Mouse (Mus musculus): ENCODE measurements around the gene Abhd11. TPM values are rescaled to one million over a fixed set of nuclear protein-coding genes. Genes with fewer than 3 reads are reported as not detected.

The Abhd11 gene
- polyA plus RNA-seq, 2 experiments, result 25.1 to 27.0 TPM

DNA sequence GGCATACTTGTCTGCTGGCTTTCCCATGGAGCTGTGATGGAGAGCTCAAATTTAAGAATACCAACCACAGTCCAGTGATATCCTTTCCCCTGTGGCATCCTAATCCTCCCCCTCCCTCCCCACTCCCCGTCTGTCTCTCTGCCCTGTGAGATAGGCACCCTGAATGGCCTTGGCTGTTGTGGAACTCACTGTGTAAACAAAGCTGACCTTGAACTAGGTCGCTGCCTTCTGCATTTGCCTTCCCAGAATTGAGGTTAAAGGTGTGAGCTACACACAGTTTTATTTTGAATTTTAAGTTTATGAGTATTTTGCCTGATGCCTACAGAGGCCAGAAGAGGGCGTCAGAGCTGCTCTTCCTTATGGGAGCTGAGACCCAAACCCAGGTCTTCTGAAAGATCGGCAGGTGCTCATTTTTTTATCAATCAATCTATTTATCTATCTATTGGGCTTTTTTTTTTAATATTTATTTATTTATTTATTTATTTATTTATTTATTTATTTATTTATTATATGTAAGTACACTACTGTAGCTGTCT lies 7.3 kb downstream of the Abhd11 start:
- DNase-seq (ENCODE audit: low read depth in 3 of 3, low spot score in 3 of 3) (no peak), ATAC-seq (ENCODE audit: insufficient read depth) (no peak)
- 32% methylated on average over 4 of the region's 4 CpGs for WGBS (ENCODE audit: insufficient replicate concordance)
- H3K36me3 ChIP-seq (replicated peaks; ENCODE audit: control insufficient read depth, insufficient read depth, low read depth), result no peaks in the 10 kb centered on the region
- H3K9ac ChIP-seq (replicated peaks), result no peak overlapping the region
- H3K4me3 ChIP-seq (ENCODE audit: insufficient read depth in 1 of 2, low read depth in 2 of 2, low read length in 2 of 2), result no peak overlapping the region
- H3K4me1 ChIP-seq (replicated peaks; ENCODE audit: control insufficient read depth in 2 of 2, insufficient read depth in 2 of 2, low read length in 1 of 2), result peaks cover 0 to 11% of the 10 kb centered on the region in 2 experiments; a peak in 2 of 4 replicates
- H3K4me2 ChIP-seq (ENCODE audit: low read depth), result no peak overlapping the region
- H3K9me3 ChIP-seq (ENCODE audit: control insufficient read depth, low read length), result no peaks in the 10 kb centered on the region
- H3K27me3 ChIP-seq (ENCODE audit: control insufficient read depth, insufficient read depth, low read length), result no peaks in the 10 kb centered on the region
- no peak overlapping the region for H3K27ac ChIP-seq
- TF ChIP-seq EP300 (IDR thresholded peaks at IDR 0.05; ENCODE audit: low read depth) (no peak), CTCF (IDR thresholded peaks at IDR 0.05; ENCODE audit: low read depth) (peak; percentile 16; the same call in 1 of the 2 replicates)

DNA sequence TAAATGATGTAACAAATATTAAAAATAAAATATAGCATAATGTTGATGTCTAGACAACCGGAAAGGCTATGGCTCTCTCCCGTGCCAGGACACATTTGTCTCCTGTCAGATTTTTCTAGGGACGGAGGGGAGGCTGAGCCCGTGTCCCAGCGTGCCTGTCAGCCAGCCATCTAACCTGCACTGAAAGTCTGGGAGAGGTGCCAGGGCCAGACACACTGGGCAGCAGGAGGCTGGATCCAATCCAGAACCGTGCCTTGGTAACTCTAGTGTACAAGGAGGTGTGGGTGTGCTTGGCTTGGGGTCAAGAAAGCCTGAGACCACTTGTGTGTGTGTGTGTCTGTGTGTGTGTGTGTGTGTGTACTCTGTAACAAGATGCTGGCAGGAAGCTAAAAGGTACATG lies 12.9 kb downstream of the Abhd11 start:
- Histone ChIP-seq H3K9me3 (ENCODE audit: control insufficient read depth, low read length) (no peaks in the 10 kb centered on the region), H3K27me3 (ENCODE audit: control insufficient read depth, insufficient read depth, low read length) (peaks cover 10% of the 10 kb centered on the region), H3K9ac (replicated peaks) (no peak overlapping the region), H3K27ac (no peak overlapping the region), H3K4me2 (ENCODE audit: low read depth) (no peak overlapping the region), H3K4me1 (replicated peaks; ENCODE audit: control insufficient read depth in 2 of 2, insufficient read depth in 2 of 2, low read length in 1 of 2) (peaks cover 5 to 14% of the 10 kb centered on the region in 2 experiments; a peak in 3 of 4 replicates), H3K36me3 (replicated peaks; ENCODE audit: control insufficient read depth, insufficient read depth, low read depth) (no peaks in the 10 kb centered on the region), H3K4me3 (ENCODE audit: insufficient read depth in 1 of 2, low read depth in 2 of 2, low read length in 2 of 2) (no peak overlapping the region)
- TF ChIP-seq CTCF (IDR thresholded peaks at IDR 0.05; ENCODE audit: low read depth) (no peak), EP300 (IDR thresholded peaks at IDR 0.05; ENCODE audit: low read depth) (no peak)
- 68% methylated on average over 6 of the region's 6 CpGs for WGBS (ENCODE audit: insufficient replicate concordance)
- no peak for DNase-seq (ENCODE audit: low read depth in 3 of 3, low spot score in 3 of 3)
- no peak for ATAC-seq (ENCODE audit: insufficient read depth)

DNA sequence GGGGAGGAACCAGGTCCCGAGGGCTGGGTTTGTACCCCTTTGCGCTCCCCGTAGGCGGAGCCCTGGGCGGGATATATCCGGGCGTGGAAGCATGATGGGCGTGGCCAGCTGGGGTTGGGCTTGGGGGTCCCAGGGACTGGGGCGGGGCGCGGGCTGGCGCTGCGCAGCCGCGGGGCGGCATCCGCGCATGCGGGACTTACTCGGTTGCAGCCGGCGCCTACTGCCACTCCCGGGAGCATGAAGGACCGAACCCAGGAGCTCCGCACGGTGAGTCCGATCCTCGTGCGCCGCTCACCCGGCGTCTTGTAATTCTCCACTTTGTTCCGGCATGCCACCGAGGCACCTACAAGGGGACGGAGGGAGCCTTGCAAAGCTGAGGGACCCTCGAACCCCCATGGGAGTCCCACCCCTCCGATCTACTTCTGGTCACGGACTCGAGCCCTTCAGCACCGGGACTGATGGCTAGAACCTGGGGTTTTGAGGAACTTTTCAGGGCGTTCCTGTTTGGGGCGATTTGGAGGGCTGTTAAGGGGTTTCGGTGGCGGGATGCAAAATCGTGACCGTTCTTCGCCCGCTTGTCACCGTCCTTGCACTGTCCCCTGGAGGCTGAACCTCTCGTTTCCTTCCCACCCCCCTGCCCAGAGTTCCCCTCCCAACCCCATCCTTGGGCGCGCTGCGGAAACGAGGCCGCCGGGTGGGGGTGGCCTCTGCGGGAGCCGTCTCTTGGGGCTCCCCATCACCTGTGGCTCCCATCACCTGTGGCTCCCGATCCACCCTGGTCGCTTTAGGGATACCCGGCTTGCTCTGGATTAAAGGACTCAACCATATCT lies 14.6 kb downstream of the Abhd11 start, which contains the start of gene Stx1a:
TSS of gene Stx1a (plus strand) at position 139 of the 830 bp plus-strand sequence.
- WGBS (ENCODE audit: insufficient replicate concordance), result under 1% methylated on average over 61 of the region's 61 CpGs
- no peaks in the 10 kb centered on the region for H3K9me3 ChIP-seq (ENCODE audit: control insufficient read depth, low read length)
- peaks cover 5 to 17% of the 10 kb centered on the region in 2 experiments; a peak in 3 of 4 replicates for H3K4me1 ChIP-seq (replicated peaks; ENCODE audit: control insufficient read depth in 2 of 2, insufficient read depth in 2 of 2, low read length in 1 of 2)
- DNase-seq (ENCODE audit: low read depth in 3 of 3, low spot score in 3 of 3) (peak; percentile 56 to 70 (median 61)), ATAC-seq (ENCODE audit: insufficient read depth) (peak; percentile 85)
- H3K27ac ChIP-seq, result no peak within 1 kb of the TSS
- no peak for TF ChIP-seq CTCF (IDR thresholded peaks at IDR 0.05; ENCODE audit: low read depth)
- no peak for TF ChIP-seq EP300 (IDR thresholded peaks at IDR 0.05; ENCODE audit: low read depth)
- peak within 1 kb of the TSS; percentile 78 for H3K4me2 ChIP-seq (ENCODE audit: low read depth)
- H3K27me3 ChIP-seq (ENCODE audit: control insufficient read depth, insufficient read depth, low read length), result peaks cover 10% of the 10 kb centered on the region
- H3K4me3 ChIP-seq (ENCODE audit: insufficient read depth in 1 of 2, low read depth in 2 of 2, low read length in 2 of 2), result peak within 1 kb of the TSS; percentile 56
- peak within 1 kb of the TSS; percentile 45 for H3K9ac ChIP-seq (replicated peaks)
- no peaks in the 10 kb centered on the region for H3K36me3 ChIP-seq (replicated peaks; ENCODE audit: control insufficient read depth, insufficient read depth, low read depth)

DNA sequence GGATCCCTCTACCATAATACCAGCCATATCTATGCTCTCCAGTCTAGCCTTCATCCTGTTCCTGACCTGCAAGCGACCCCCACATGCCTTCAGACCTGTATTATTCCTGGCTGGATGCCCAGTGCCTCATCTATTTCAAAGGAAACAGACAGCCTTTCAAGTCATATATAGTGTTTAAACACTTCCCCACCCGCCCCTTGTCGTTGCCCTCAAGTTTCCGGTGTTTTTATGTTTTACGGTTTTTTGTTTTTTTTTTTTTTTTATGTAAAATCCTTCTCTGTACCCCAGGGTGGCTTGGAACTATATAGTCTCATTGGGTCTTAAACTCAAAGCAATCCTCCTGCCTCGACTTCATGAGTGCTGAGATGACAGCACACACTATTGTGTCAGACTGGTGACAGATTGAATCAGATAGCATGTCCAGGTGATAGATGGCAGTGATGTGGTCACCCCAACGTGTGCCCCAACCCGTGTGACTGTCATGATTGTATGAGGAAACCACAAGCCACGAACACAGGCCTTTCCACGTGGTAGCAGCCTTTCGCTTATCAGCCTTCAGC lies 15.8 kb downstream of the Abhd11 start:
- no peak for DNase-seq (ENCODE audit: low read depth in 3 of 3, low spot score in 3 of 3)
- H3K4me2 ChIP-seq (ENCODE audit: low read depth), result no peak overlapping the region
- 9% methylated on average over 11 of the region's 11 CpGs for WGBS (ENCODE audit: insufficient replicate concordance)

DNA sequence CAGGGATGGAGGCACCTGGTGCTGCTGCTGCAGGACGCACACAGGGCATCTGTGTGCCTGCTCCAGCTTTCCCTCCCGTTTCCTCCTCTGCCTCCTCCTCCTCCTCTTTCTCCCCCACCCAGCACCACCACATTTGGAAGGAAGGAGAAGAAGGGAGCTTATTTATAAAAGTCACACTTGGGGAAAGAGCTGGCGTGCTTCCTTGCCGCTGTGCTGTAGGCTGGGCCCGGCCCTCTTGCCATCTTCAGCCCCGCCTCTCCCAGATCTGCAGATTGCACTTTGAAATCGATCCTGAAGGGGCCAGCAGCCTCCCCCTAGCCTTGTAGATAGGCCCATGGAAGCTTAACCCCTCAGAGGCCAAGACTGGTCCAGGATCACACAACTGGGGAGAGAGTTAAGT lies 16.9 kb downstream of the Abhd11 start:
- H3K9ac ChIP-seq (replicated peaks), result no peak overlapping the region
- no peaks in the 10 kb centered on the region for H3K36me3 ChIP-seq (replicated peaks; ENCODE audit: control insufficient read depth, insufficient read depth, low read depth)
- H3K27ac ChIP-seq, result no peak overlapping the region
- H3K4me2 ChIP-seq (ENCODE audit: low read depth), result no peak overlapping the region
- TF ChIP-seq CTCF (IDR thresholded peaks at IDR 0.05; ENCODE audit: low read depth), result no peak
- no peak for TF ChIP-seq EP300 (IDR thresholded peaks at IDR 0.05; ENCODE audit: low read depth)
- no peaks in the 10 kb centered on the region for H3K9me3 ChIP-seq (ENCODE audit: control insufficient read depth, low read length)
- DNase-seq (ENCODE audit: low read depth in 3 of 3, low spot score in 3 of 3) (no peak), ATAC-seq (ENCODE audit: insufficient read depth) (no peak)
- peaks cover 10% of the 10 kb centered on the region for H3K27me3 ChIP-seq (ENCODE audit: control insufficient read depth, insufficient read depth, low read length)
- peaks cover 5 to 20% of the 10 kb centered on the region in 2 experiments; a peak in 3 of 4 replicates for H3K4me1 ChIP-seq (replicated peaks; ENCODE audit: control insufficient read depth in 2 of 2, insufficient read depth in 2 of 2, low read length in 1 of 2)
- no peak overlapping the region for H3K4me3 ChIP-seq (ENCODE audit: insufficient read depth in 1 of 2, low read depth in 2 of 2, low read length in 2 of 2)
- WGBS (ENCODE audit: insufficient replicate concordance), result 23% methylated on average over 7 of the region's 7 CpGs

More for the DNA sequence above, 15.8 kb downstream of the Abhd11 start:
- Histone ChIP-seq H3K27me3 (ENCODE audit: control insufficient read depth, insufficient read depth, low read length) (peaks cover 10% of the 10 kb centered on the region), H3K4me1 (replicated peaks; ENCODE audit: control insufficient read depth in 2 of 2, insufficient read depth in 2 of 2, low read length in 1 of 2) (peaks cover 5 to 20% of the 10 kb centered on the region in 2 experiments; a peak in 3 of 4 replicates), H3K36me3 (replicated peaks; ENCODE audit: control insufficient read depth, insufficient read depth, low read depth) (no peaks in the 10 kb centered on the region), H3K9me3 (ENCODE audit: control insufficient read depth, low read length) (no peaks in the 10 kb centered on the region), H3K9ac (replicated peaks) (no peak overlapping the region), H3K27ac (no peak overlapping the region), H3K4me3 (ENCODE audit: insufficient read depth in 1 of 2, low read depth in 2 of 2, low read length in 2 of 2) (no peak overlapping the region)
- ATAC-seq (ENCODE audit: insufficient read depth), result no peak
- no peak for TF ChIP-seq EP300 (IDR thresholded peaks at IDR 0.05; ENCODE audit: low read depth)
- no peak for TF ChIP-seq CTCF (IDR thresholded peaks at IDR 0.05; ENCODE audit: low read depth)
